Mouse (Mus musculus): Measurements from ENCODE around the gene Hus1b. TPM values are rescaled to one million over a fixed set of nuclear protein-coding genes. Genes with fewer than 3 reads are reported as not detected.
A peak's percentile ranks its signal among the peaks of the same experiment; 100 is the strongest.

Gene Hus1b
- total and polyA plus RNA-seq, 3 experiments, result 0.08 to 0.19 TPM; not detected in 1

DNA sequence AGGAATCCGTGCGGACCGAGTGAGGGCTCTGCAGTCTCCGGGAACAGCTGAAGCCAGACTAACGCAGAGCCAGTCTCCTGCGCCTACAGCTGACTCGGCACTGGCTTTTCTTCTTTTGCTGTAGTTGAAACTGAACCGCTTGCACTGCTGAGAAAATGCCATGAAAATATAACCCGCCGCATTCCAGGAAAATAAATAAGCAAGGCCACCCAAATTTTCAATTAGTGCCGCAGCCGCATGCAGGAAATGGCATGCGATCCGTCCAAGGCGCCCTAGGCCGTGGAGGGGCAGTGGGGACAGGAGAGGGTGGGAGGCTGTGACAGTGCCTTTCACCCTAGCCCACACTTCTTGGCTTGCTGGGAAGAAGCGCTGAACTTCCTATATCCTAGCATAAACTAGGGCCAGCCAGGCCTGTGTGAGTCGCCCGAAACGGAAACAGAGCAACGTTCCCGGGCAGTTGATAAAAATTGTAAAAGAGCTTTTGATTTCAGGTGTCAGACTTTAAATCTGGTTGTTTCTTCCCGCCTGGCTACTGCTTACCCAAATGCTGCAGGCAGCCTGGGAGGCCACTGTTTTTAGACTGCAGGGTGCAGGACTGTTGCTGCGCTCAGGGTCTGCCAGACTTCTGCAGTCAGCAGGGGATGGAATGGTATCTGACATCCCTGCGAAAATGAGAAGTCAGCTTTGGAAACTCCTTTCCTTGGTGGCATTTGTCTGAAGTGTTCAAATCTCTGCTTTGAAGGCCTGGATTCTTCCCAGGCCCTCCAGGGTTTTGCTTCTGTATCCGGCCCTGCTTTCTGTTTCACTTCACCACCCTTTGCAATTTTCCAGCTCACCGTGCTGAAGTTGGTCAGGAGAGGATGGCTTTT is 38.3 kb upstream of the Hus1b start:
- H3K4me3 ChIP-seq (ENCODE audit: control insufficient read depth in 1 of 2, insufficient read depth in 1 of 2, low read depth in 2 of 2, low read length in 2 of 2), result no peak overlapping the region
- no peaks in the 10 kb centered on the region for H3K9me3 ChIP-seq (replicated peaks; ENCODE audit: insufficient read depth, low read length)
- H3K36me3 ChIP-seq (ENCODE audit: control insufficient read depth in 1 of 2, insufficient read depth in 2 of 2, low read length in 2 of 2), result no peaks in the 10 kb centered on the region
- H3K9ac ChIP-seq (ENCODE audit: control insufficient read depth, low read depth, low read length, poor library complexity, severe bottlenecking), result no peak overlapping the region
- TF ChIP-seq MEF2A (IDR thresholded peaks at IDR 0.05; ENCODE audit: extremely low read depth, insufficient replicate concordance, low read depth, low read length, poor library complexity, severe bottlenecking) (no peak), RAD21 (IDR thresholded peaks at IDR 0.05; ENCODE audit: low read depth, low read length) (no peak), CHD2 (IDR thresholded peaks at IDR 0.05; ENCODE audit: low read length) (no peak), EP300 (IDR thresholded peaks at IDR 0.05; ENCODE audit: low read depth in 1 of 2, low read length in 2 of 2) (no peak), ZC3H11A (IDR thresholded peaks at IDR 0.05; ENCODE audit: low read depth, low read length) (no peak), ZNF384 (IDR thresholded peaks at IDR 0.05; ENCODE audit: low read depth, low read length) (no peak), JUND (IDR thresholded peaks at IDR 0.05; ENCODE audit: low read depth, low read length) (no peak), CHD1 (IDR thresholded peaks at IDR 0.05; ENCODE audit: low read depth, low read length) (no peak), ELF1 (IDR thresholded peaks at IDR 0.05; ENCODE audit: low read depth, low read length) (no peak)
- H3K27ac ChIP-seq (ENCODE audit: control insufficient read depth, low read depth, low read length), result no peak overlapping the region
- H3K27me3 ChIP-seq (ENCODE audit: control insufficient read depth in 1 of 2, insufficient read depth in 2 of 2, low read length in 2 of 2), result peaks cover 2 to 13% of the 10 kb centered on the region in 2 experiments
- H3K79me2 ChIP-seq (ENCODE audit: control insufficient read depth, insufficient read depth, low read length, poor library complexity), result no peaks in the 10 kb centered on the region
- no peaks in the 10 kb centered on the region for H3K4me1 ChIP-seq (ENCODE audit: control insufficient read depth in 1 of 2, insufficient read depth in 2 of 2, low read length in 2 of 2)
- no peak for DNase-seq (ENCODE audit: low read depth, low spot score)

- no peak for DNase-seq (ENCODE audit: low read depth, low spot score)
- Histone ChIP-seq H3K9ac (ENCODE audit: control insufficient read depth, low read depth, low read length, poor library complexity, severe bottlenecking) (no peak overlapping the region), H3K4me1 (ENCODE audit: control insufficient read depth in 1 of 2, insufficient read depth in 2 of 2, low read length in 2 of 2) (no peaks in the 10 kb centered on the region), H3K79me2 (ENCODE audit: control insufficient read depth, insufficient read depth, low read length, poor library complexity) (no peaks in the 10 kb centered on the region), H3K27ac (ENCODE audit: control insufficient read depth, low read depth, low read length) (no peak overlapping the region), H3K9me3 (replicated peaks; ENCODE audit: insufficient read depth, low read length) (no peaks in the 10 kb centered on the region), H3K4me3 (ENCODE audit: control insufficient read depth in 1 of 2, insufficient read depth in 1 of 2, low read depth in 2 of 2, low read length in 2 of 2) (no peak overlapping the region), H3K36me3 (ENCODE audit: control insufficient read depth in 1 of 2, insufficient read depth in 2 of 2, low read length in 2 of 2) (no peaks in the 10 kb centered on the region), H3K27me3 (ENCODE audit: control insufficient read depth in 1 of 2, insufficient read depth in 2 of 2, low read length in 2 of 2) (peaks cover 2 to 13% of the 10 kb centered on the region in 2 experiments)
- no peak for TF ChIP-seq SMC3 (IDR thresholded peaks at IDR 0.05; ENCODE audit: low read depth, low read length)
- no peak for TF ChIP-seq GATA1 (IDR thresholded peaks at IDR 0.05; ENCODE audit: low read depth, low read length)
Measured at GRCm38 (mm10) chr13:30985275-30985597, 37.7 kb upstream of the Hus1b start.

GRCm38 (mm10) chr13:30981666-30982065 is 34.1 kb upstream of the Hus1b start:
- Histone ChIP-seq H3K9ac (ENCODE audit: control insufficient read depth, low read depth, low read length, poor library complexity, severe bottlenecking) (no peak overlapping the region), H3K4me3 (ENCODE audit: control insufficient read depth in 1 of 2, insufficient read depth in 1 of 2, low read depth in 2 of 2, low read length in 2 of 2) (no peak overlapping the region), H3K27ac (ENCODE audit: control insufficient read depth, low read depth, low read length) (no peak overlapping the region), H3K79me2 (ENCODE audit: control insufficient read depth, insufficient read depth, low read length, poor library complexity) (no peaks in the 10 kb centered on the region), H3K9me3 (replicated peaks; ENCODE audit: insufficient read depth, low read length) (no peaks in the 10 kb centered on the region), H3K36me3 (ENCODE audit: control insufficient read depth in 1 of 2, insufficient read depth in 2 of 2, low read length in 2 of 2) (no peaks in the 10 kb centered on the region; a peak in 1 of 4 replicates), H3K27me3 (ENCODE audit: control insufficient read depth in 1 of 2, insufficient read depth in 2 of 2, low read length in 2 of 2) (peaks cover 1 to 2% of the 10 kb centered on the region in 2 experiments; a peak in 2 of 4 replicates), H3K4me1 (ENCODE audit: control insufficient read depth in 1 of 2, insufficient read depth in 2 of 2, low read length in 2 of 2) (no peaks in the 10 kb centered on the region)
- peak; percentile 71 for DNase-seq (ENCODE audit: low read depth, low spot score)
- no peak for TF ChIP-seq SIN3A (IDR thresholded peaks at IDR 0.05; ENCODE audit: low read length)
- no peak for TF ChIP-seq MEF2A (IDR thresholded peaks at IDR 0.05; ENCODE audit: extremely low read depth, insufficient replicate concordance, low read depth, low read length, poor library complexity, severe bottlenecking)
- no peak for TF ChIP-seq USF1 (IDR thresholded peaks at IDR 0.05; ENCODE audit: low read depth, low read length)
- no peak for TF ChIP-seq CHD1 (IDR thresholded peaks at IDR 0.05; ENCODE audit: low read depth, low read length)
- peak; percentile 63; the same call in 1 of the 2 replicates for TF ChIP-seq ZC3H11A (IDR thresholded peaks at IDR 0.05; ENCODE audit: low read depth, low read length)
- TF ChIP-seq RAD21 (IDR thresholded peaks at IDR 0.05; ENCODE audit: low read depth, low read length), result peak; percentile 71
- no peak for TF ChIP-seq MYB (IDR thresholded peaks at IDR 0.05; ENCODE audit: low read depth, low read length)
- no peak for TF ChIP-seq UBTF (IDR thresholded peaks at IDR 0.05; ENCODE audit: borderline replicate concordance, insufficient read depth, low read depth, low read length)
- TF ChIP-seq POLR2AphosphoS5 (IDR thresholded peaks at IDR 0.05; ENCODE audit: borderline replicate concordance, low read depth, low read length), result no peak
- TF ChIP-seq MXI1 (IDR thresholded peaks at IDR 0.05; ENCODE audit: low read depth, low read length), result no peak
- TF ChIP-seq GATA1 (IDR thresholded peaks at IDR 0.05; ENCODE audit: low read depth, low read length), result no peak
- no peak for TF ChIP-seq TCF12 (IDR thresholded peaks at IDR 0.05; ENCODE audit: low read depth, low read length)
- no peak for TF ChIP-seq CHD2 (IDR thresholded peaks at IDR 0.05; ENCODE audit: low read length)
- TF ChIP-seq MAX (IDR thresholded peaks at IDR 0.05; ENCODE audit: low read length), result no peak
- TF ChIP-seq ELF1 (IDR thresholded peaks at IDR 0.05; ENCODE audit: low read depth, low read length), result no peak
- TF ChIP-seq ZNF384 (IDR thresholded peaks at IDR 0.05; ENCODE audit: low read depth, low read length), result no peak
- no peak for TF ChIP-seq HCFC1 (IDR thresholded peaks at IDR 0.05; ENCODE audit: low read depth, low read length)
- no peak for TF ChIP-seq E2F4 (IDR thresholded peaks at IDR 0.05; ENCODE audit: borderline replicate concordance, low read depth, low read length)
- peak; percentile 88 for TF ChIP-seq SMC3 (IDR thresholded peaks at IDR 0.05; ENCODE audit: low read depth, low read length)
- TF ChIP-seq EP300 (IDR thresholded peaks at IDR 0.05; ENCODE audit: low read depth in 1 of 2, low read length in 2 of 2), result no peak
- TF ChIP-seq POLR2AphosphoS2 (IDR thresholded peaks at IDR 0.05; ENCODE audit: low read length), result no peak
- TF ChIP-seq POLR2A (IDR thresholded peaks at IDR 0.05; ENCODE audit: control insufficient read depth in 1 of 2, insufficient read depth in 1 of 2, low read depth in 1 of 2, low read length in 2 of 2, poor library complexity in 1 of 2), result no peak

All from MEL (cell line).